Comparison of ENCODE assay signal across 21 mouse cellular contexts in genomic region chr10:43061519-43062105, GRCm38 (mm10).
DNase-seq lines count a peak whose midpoint lies in the region; ATAC-seq lines count a peak whose summit lies in the region.
"Had no signal": no experiment of that assay in that cellular context is flagged by ENCODE, and none has a peak within 500 bp of the region (broad histone marks: within the 10 kb centered on the region; RNA-seq: fewer than 3 reads in every experiment).

No protein-coding gene starts in this region.

- peaks cover 2% of the 10 kb centered on the region; the same call in 1 of the 2 replicates for H3K4me1 ChIP-seq in midbrain, embryonic 15.5 days
- H3K4me1 ChIP-seq in midbrain, embryonic 14.5 days (ENCODE audit: control insufficient read depth, insufficient read depth, low read length), result no peaks in the 10 kb centered on the region
- H3K4me1 ChIP-seq in hindbrain, embryonic 15.5 days (replicated peaks), result peaks cover 3% of the 10 kb centered on the region; the same call in 1 of the 2 replicates
- no peaks in the 10 kb centered on the region for H3K4me1 ChIP-seq in neural tube, embryonic 14.5 days (ENCODE audit: control insufficient read depth, insufficient read depth, low read length)
- H3K4me1 ChIP-seq in liver, embryonic 12.5 days, result no peaks in the 10 kb centered on the region

- 0 out of 2 replicates have a peak, but pooled peaks cover 3% of the 10 kb centered on the region for H3K36me3 ChIP-seq in midbrain, embryonic 15.5 days (replicated peaks)
- peaks cover 11% of the 10 kb centered on the region; the same call in 1 of the 2 replicates for H3K36me3 ChIP-seq in midbrain, embryonic 14.5 days (ENCODE audit: control insufficient read depth, insufficient read depth, low read length)
- H3K36me3 ChIP-seq in hindbrain, embryonic 15.5 days, result peaks cover 9% of the 10 kb centered on the region
- no peaks in the 10 kb centered on the region; the same call in 1 of the 2 replicates for H3K36me3 ChIP-seq in neural tube, embryonic 14.5 days (ENCODE audit: control insufficient read depth, insufficient read depth, low read length)
- no peaks in the 10 kb centered on the region for H3K36me3 ChIP-seq in liver, embryonic 12.5 days
- H3K36me3 ChIP-seq: forebrain, embryonic 12.5 days; forebrain, embryonic 15.5 days had no signal

- DNase-seq in heart, adult 11 months, result peak; percentile 80
- no peak for DNase-seq in heart, adult 18-20 months
- no peak for DNase-seq in midbrain, embryonic 14.5 days
- no peak for DNase-seq in thymus, adult 18-20 months
- DNase-seq: adrenal gland, postnatal 10 days; adrenal gland, postnatal 36 days; cerebellum, adult 18-20 months; cerebellum, adult 9-11 months; cerebellum, postnatal 25 days; gastrocnemius, postnatal 25 days had no signal

- no peak overlapping the region for H3K4me3 ChIP-seq in midbrain, embryonic 15.5 days
- no peak overlapping the region for H3K4me3 ChIP-seq in midbrain, embryonic 14.5 days (replicated peaks; ENCODE audit: low read depth, low read length)
- H3K4me3 ChIP-seq in hindbrain, embryonic 15.5 days, result no peak overlapping the region
- no peak overlapping the region for H3K4me3 ChIP-seq in neural tube, embryonic 14.5 days (ENCODE audit: low read depth, low read length)
- no peak overlapping the region for H3K4me3 ChIP-seq in liver, embryonic 12.5 days
- H3K4me3 ChIP-seq: embryonic facial prominence, embryonic 13.5 days; erythroblast, embryonic 14.5 days; forebrain, embryonic 12.5 days; forebrain, embryonic 15.5 days had no signal

- no peaks in the 10 kb centered on the region for H3K27me3 ChIP-seq in midbrain, embryonic 15.5 days (replicated peaks)
- H3K27me3 ChIP-seq in midbrain, embryonic 14.5 days (ENCODE audit: control insufficient read depth, insufficient read depth, low read length), result no peaks in the 10 kb centered on the region
- no peaks in the 10 kb centered on the region for H3K27me3 ChIP-seq in hindbrain, embryonic 15.5 days
- H3K27me3 ChIP-seq in neural tube, embryonic 14.5 days (ENCODE audit: control insufficient read depth, insufficient read depth, low read length), result no peaks in the 10 kb centered on the region
- H3K27me3 ChIP-seq in liver, embryonic 12.5 days (replicated peaks), result no peaks in the 10 kb centered on the region; the same call in 1 of the 2 replicates
- H3K27me3 ChIP-seq: embryonic facial prominence, embryonic 13.5 days; forebrain, embryonic 12.5 days; forebrain, embryonic 15.5 days had no signal

- 80% methylated on average over 11 of the region's 11 CpGs for WGBS in midbrain, embryonic 15.5 days
- WGBS in midbrain, embryonic 14.5 days, result 74% methylated on average over 11 of the region's 11 CpGs
- WGBS in hindbrain, embryonic 15.5 days, result 67% methylated on average over 11 of the region's 11 CpGs
- 61% methylated on average over 11 of the region's 11 CpGs for WGBS in neural tube, embryonic 14.5 days
- 80% methylated on average over 11 of the region's 11 CpGs for WGBS in liver, embryonic 12.5 days (ENCODE audit: insufficient replicate concordance)

- no peaks in the 10 kb centered on the region for H3K9me3 ChIP-seq in midbrain, embryonic 15.5 days
- no peaks in the 10 kb centered on the region for H3K9me3 ChIP-seq in midbrain, embryonic 14.5 days (ENCODE audit: control insufficient read depth, low read length)
- no peaks in the 10 kb centered on the region for H3K9me3 ChIP-seq in hindbrain, embryonic 15.5 days
- H3K9me3 ChIP-seq in neural tube, embryonic 14.5 days (ENCODE audit: control insufficient read depth, low read length), result no peaks in the 10 kb centered on the region
- H3K9me3 ChIP-seq in liver, embryonic 12.5 days (replicated peaks), result no peaks in the 10 kb centered on the region
- H3K9me3 ChIP-seq: embryonic facial prominence, embryonic 13.5 days; forebrain, embryonic 12.5 days; forebrain, embryonic 15.5 days had no signal

- 0 out of 2 replicates have a peak, but pooled peaks have one; percentile 26 for ATAC-seq in midbrain, embryonic 15.5 days (replicated peaks)
- ATAC-seq in midbrain, embryonic 14.5 days (ENCODE audit: low FRiP score, low TSS enrichment), result no peak
- 0 out of 2 replicates have a peak, but pooled peaks have one; percentile 35 for ATAC-seq in hindbrain, embryonic 15.5 days (ENCODE audit: low FRiP score, low read depth)
- ATAC-seq in neural tube, embryonic 14.5 days (ENCODE audit: low read depth), result peak; percentile 71
- no peak for ATAC-seq in liver, embryonic 12.5 days
- ATAC-seq: activated CD4-positive, CD25-positive, alpha-beta regulatory T cell, adult 4 months; forebrain, embryonic 15.5 days; intestine, postnatal 0 days had no signal

- no peak overlapping the region for H3K27ac ChIP-seq in midbrain, embryonic 15.5 days
- no peak overlapping the region for H3K27ac ChIP-seq in midbrain, embryonic 14.5 days (replicated peaks; ENCODE audit: low read depth, low read length)
- no peak overlapping the region for H3K27ac ChIP-seq in hindbrain, embryonic 15.5 days (replicated peaks)
- H3K27ac ChIP-seq in neural tube, embryonic 14.5 days (ENCODE audit: low read depth, low read length), result no peak overlapping the region
- H3K27ac ChIP-seq in liver, embryonic 12.5 days, result no peak overlapping the region
- H3K27ac ChIP-seq: embryonic facial prominence, embryonic 13.5 days; forebrain, embryonic 12.5 days; forebrain, embryonic 15.5 days had no signal

- H3K4me2 ChIP-seq in midbrain, embryonic 15.5 days, result no peak overlapping the region
- no peak overlapping the region for H3K4me2 ChIP-seq in midbrain, embryonic 14.5 days (ENCODE audit: low read length)
- no peak overlapping the region for H3K4me2 ChIP-seq in hindbrain, embryonic 15.5 days
- H3K4me2 ChIP-seq in neural tube, embryonic 14.5 days (ENCODE audit: low read depth, low read length), result no peak overlapping the region
- H3K4me2 ChIP-seq in liver, embryonic 12.5 days, result no peak overlapping the region
- H3K4me2 ChIP-seq: embryonic facial prominence, embryonic 13.5 days; forebrain, embryonic 12.5 days; forebrain, embryonic 15.5 days; heart, embryonic 11.5 days had no signal

- H3K9ac ChIP-seq in midbrain, embryonic 15.5 days, result no peak overlapping the region
- no peak overlapping the region for H3K9ac ChIP-seq in midbrain, embryonic 14.5 days (replicated peaks; ENCODE audit: low read length)
- H3K9ac ChIP-seq in hindbrain, embryonic 15.5 days, result no peak overlapping the region
- H3K9ac ChIP-seq in neural tube, embryonic 14.5 days (replicated peaks; ENCODE audit: low read depth, low read length), result no peak overlapping the region
- H3K9ac ChIP-seq in liver, embryonic 12.5 days, result no peak overlapping the region
- H3K9ac ChIP-seq: embryonic facial prominence, embryonic 13.5 days; forebrain, embryonic 12.5 days; forebrain, embryonic 15.5 days had no signal

Comparison
In these comparisons a context has a peak if more than half of its experiments do, and no peak if none do; other contexts are left out.
1. ATAC-seq: peak in midbrain, embryonic 15.5 days (single experiment), hindbrain, embryonic 15.5 days (single experiment) and neural tube, embryonic 14.5 days (single experiment); none in midbrain, embryonic 14.5 days (single experiment) and liver, embryonic 12.5 days (single experiment).